Mouse (Mus musculus) mouse trophoblast stem cell (cell line): ENCODE results near the gene Zfp365.

ENCODE experiments used
- in situ Hi-C, 2 experiments: fragments of 300-500 bp; cut with MseI, MboI; formaldehyde crosslinking; loops; 2 replicates in 1 of 2; 3 replicates in 1 of 2; pipeline ENCODE4 v1.15.1; 2025

The Zfp365 gene

DNA sequence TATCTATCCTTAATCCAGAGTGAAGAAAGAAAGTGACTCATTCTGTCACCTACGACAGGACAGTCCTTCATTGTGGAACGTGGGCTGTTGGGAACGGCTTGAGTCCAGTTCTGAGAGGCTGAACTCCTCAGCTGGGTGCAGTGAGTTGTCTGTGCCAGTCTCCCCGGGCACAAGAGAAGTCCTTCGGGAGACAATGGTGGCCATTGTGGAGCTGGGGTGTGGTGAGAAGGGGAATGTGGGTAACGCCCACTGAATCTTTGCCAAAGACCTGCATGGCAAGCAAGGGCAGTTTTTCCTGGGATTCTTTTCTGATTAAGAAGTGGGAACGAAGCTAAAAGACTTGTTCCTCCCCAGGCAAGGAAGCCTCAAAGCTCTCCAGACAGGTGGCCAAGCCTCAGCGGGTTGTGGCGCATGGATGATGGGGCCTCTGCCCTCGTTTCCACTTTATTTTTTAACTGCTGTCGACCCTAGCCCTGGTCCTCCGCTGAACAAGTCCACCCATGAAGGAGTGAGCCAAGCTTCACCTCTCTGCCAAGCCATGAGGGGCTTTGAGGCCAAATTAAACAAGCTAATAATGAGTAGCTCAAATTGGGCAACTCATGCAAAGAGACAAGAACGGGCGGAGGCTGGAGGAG lies 66.3 kb downstream of the Zfp365 start:
- in situ Hi-C loops, result no loop called here

DNA sequence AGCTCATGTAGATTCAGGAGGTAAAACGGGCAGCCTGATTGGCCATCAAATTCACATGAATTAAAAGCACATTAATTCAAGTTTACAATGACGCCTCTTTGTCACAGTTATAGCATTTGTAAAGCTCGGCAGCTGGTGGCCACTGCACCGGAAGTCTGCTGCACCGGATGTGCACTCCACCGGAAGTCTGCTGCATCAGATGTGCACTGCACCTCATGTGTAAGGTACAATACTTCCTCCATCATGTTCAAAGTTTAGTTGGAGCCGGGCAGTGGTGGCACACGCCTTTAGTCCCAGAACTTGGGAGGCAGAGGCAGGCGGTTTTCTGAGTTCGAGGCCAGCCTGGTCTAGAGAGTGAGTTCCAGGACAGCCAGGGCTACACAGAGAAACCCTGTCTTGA lies 70.9 kb downstream of the Zfp365 start:
- in situ Hi-C loops, result no loop called here

DNA sequence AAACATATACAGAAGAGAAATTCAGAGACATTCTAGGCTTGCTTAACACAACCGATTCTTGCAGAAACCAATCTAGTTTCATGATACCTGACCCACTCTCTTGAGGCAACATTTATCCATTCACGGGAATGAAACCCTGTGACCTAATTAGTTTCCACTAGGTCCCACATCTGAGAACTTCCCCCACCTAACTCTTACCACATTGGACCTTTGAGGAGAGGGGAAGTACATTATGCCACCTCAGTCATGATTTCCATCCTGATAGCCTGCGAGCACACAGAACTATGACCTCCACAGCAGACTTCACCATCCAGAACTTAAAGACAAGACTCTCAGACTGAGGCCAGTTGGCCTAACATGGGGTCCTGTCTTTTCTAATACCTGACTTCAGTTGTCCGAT lies 71.7 kb downstream of the Zfp365 start:
- in situ Hi-C loops, result no loop called here

DNA sequence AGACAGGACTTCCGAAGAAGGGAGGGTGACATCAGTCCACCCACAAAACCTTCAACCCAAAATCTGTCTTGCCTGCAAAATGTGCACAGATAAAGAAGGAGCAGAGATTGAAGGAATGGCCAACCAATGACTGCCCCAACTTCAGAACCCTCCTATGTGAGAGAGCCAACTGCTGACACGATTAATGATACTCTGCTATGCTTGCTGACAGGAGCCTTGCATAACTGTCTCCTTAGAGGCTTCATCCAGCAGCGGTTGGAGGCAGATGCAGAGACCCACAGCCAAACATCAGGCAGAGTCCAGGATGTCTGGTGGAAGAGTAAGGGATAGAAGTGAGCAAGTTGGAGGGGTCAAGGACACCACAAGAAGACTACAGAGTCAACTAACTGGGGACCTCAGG lies 73.3 kb downstream of the Zfp365 start:
- in situ Hi-C loops, result no loop called here

DNA sequence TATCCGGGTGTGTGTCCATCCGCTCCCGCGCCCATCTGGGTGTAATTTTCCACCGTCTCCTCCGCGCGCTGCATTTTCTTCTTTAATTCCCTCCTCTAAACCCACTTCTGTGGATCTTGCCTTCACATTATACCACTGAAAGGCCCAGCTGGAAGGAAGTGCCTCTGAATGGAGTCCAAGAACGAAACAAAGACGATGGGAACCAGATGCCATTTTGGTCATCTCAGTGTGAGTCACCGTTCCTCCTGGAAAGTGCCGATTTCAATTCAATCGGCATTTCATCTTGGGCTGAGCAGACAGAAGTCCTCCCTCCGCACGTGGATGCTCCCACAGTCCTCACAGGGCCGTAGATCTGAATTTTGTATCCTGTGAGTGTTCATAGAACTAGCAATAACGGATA lies 76.0 kb downstream of the Zfp365 start:
- in situ Hi-C loops, result no loop called here
